Mouse (Mus musculus) MEL (cell line): ENCODE results near the gene Gprc5b. TPM values are rescaled to one million over a fixed set of nuclear protein-coding genes. Genes with fewer than 3 reads are reported as not detected.

Experiments used
- DNase-seq: peaks from one replicate; pipeline ENCODE4 v3.0.0; 2011; ENCODE audit warnings: low read depth, low spot score
- H3K27ac ChIP-seq: 2 replicates; pipeline ENCODE4 v1.5.1; 2012; ENCODE audit warnings: low read depth, mild to moderate bottlenecking, control low read depth, low read length, moderate library complexity; ENCODE audit not compliant: control insufficient read depth
- H3K27me3 ChIP-seq, 2 experiments: fragments of 150-350 bp in 1 of 2; sonication (generic) in 1 of 2; 2 replicates each; pipeline ENCODE4 v1.6.1; 2012; ENCODE audit warnings: low read length in 2 of 2, mild to moderate bottlenecking in 2 of 2, improper control_type of control experiment in 1 of 2, moderate library complexity in 1 of 2; ENCODE audit not compliant: insufficient read depth in 2 of 2, control insufficient read depth in 1 of 2
- H3K36me3 ChIP-seq, 2 experiments: 2 replicates each; pipeline ENCODE4 v1.6.1; 2012 to 2014; ENCODE audit warnings: low read length in 2 of 2, improper control_type of control experiment in 1 of 2, inconsistent platforms in 1 of 2, mild to moderate bottlenecking in 1 of 2; ENCODE audit not compliant: insufficient read depth in 2 of 2, control insufficient read depth in 1 of 2
- H3K4me1 ChIP-seq, 2 experiments: fragments of 150-350 bp in 1 of 2; sonication (generic) in 1 of 2; 2 replicates each; pipeline ENCODE4 v1.6.1; 2012; ENCODE audit warnings: low read length in 2 of 2, improper control_type of control experiment in 1 of 2, mild to moderate bottlenecking in 1 of 2; ENCODE audit not compliant: insufficient read depth in 2 of 2, control insufficient read depth in 1 of 2
- H3K4me3 ChIP-seq, 2 experiments: fragments of 150-350 bp in 1 of 2; sonication (generic) in 1 of 2; 2 replicates each; pipeline ENCODE4 v1.5.1; 2012; ENCODE audit warnings: low read depth in 2 of 2, low read length in 2 of 2, mild to moderate bottlenecking in 2 of 2, moderate library complexity in 2 of 2, control low read depth in 1 of 2, improper control_type of control experiment in 1 of 2; ENCODE audit not compliant: control insufficient read depth in 1 of 2, insufficient read depth in 1 of 2
- H3K79me2 ChIP-seq: 2 replicates; pipeline ENCODE4 v1.6.1; 2012; ENCODE audit warnings: mild to moderate bottlenecking, low read length, moderate library complexity; ENCODE audit not compliant: control insufficient read depth, poor library complexity, insufficient read depth
- H3K9ac ChIP-seq: 2 replicates; pipeline ENCODE4 v1.6.1; 2012; ENCODE audit warnings: low read depth, mild to moderate bottlenecking, control low read depth, low read length, moderate library complexity; ENCODE audit not compliant: control insufficient read depth, poor library complexity, severe bottlenecking
- H3K9me3 ChIP-seq: fragments of 150-350 bp; sonication (generic); replicated peaks from 2 replicates; pipeline ENCODE4 v1.6.1; 2012; ENCODE audit warnings: mild to moderate bottlenecking, low read length, improper control_type of control experiment, moderate library complexity; ENCODE audit not compliant: insufficient read depth
- BHLHE40 ChIP-seq: IDR thresholded peaks from 2 replicates; pipeline ENCODE4 v1.6.1; 2012; ENCODE audit warnings: low read depth, mild to moderate bottlenecking, inconsistent platforms, low read length, improper control_type of control experiment, borderline replicate concordance
- CHD2 ChIP-seq: IDR thresholded peaks from 2 replicates; pipeline ENCODE4 v1.6.1; 2011; ENCODE audit warnings: low read length, improper control_type of control experiment
- E2F4 ChIP-seq: IDR thresholded peaks from 2 replicates; pipeline ENCODE4 v1.6.1; 2011; ENCODE audit warnings: low read depth, low read length, improper control_type of control experiment, borderline replicate concordance
- ELF1 ChIP-seq: IDR thresholded peaks from 2 replicates; pipeline ENCODE4 v1.6.1; 2014; ENCODE audit warnings: low read depth, mild to moderate bottlenecking, inconsistent platforms, low read length, improper control_type of control experiment, moderate library complexity
- EP300 ChIP-seq, 2 experiments: IDR thresholded peaks; 2 replicates each; pipeline ENCODE4 v1.6.1; 2011; ENCODE audit warnings: improper control_type of control experiment in 2 of 2, low read length in 2 of 2, low read depth in 1 of 2, mild to moderate bottlenecking in 1 of 2
- GABPA ChIP-seq: IDR thresholded peaks from 2 replicates; pipeline ENCODE4 v1.6.1; 2012; ENCODE audit warnings: low read depth, mild to moderate bottlenecking, inconsistent platforms, low read length, improper control_type of control experiment, moderate library complexity
- JUND ChIP-seq: IDR thresholded peaks from 2 replicates; pipeline ENCODE4 v1.6.1; 2011; ENCODE audit warnings: low read depth, mild to moderate bottlenecking, improper control_type of control experiment, low read length
- NELFE ChIP-seq: IDR thresholded peaks from 2 replicates; pipeline ENCODE4 v1.6.1; 2011; ENCODE audit warnings: low read depth, low read length, improper control_type of control experiment
- NRF1 ChIP-seq: IDR thresholded peaks from 2 replicates; pipeline ENCODE4 v1.6.1; 2014; ENCODE audit warnings: low read depth, mild to moderate bottlenecking, inconsistent platforms, low read length, improper control_type of control experiment, moderate library complexity; ENCODE audit not compliant: poor library complexity, insufficient read depth, severe bottlenecking
- POLR2A ChIP-seq, 2 experiments: IDR thresholded peaks; 2 replicates each; pipeline ENCODE4 v1.6.1; 2011 to 2012; ENCODE audit warnings: low read length in 2 of 2, mild to moderate bottlenecking in 2 of 2, control low read depth in 1 of 2, improper control_type of control experiment in 1 of 2, low read depth in 1 of 2, moderate library complexity in 1 of 2; ENCODE audit not compliant: control insufficient read depth in 1 of 2, insufficient read depth in 1 of 2, poor library complexity in 1 of 2
- POLR2AphosphoS5 ChIP-seq: IDR thresholded peaks from 2 replicates; pipeline ENCODE4 v1.6.1; 2012; ENCODE audit warnings: low read depth, borderline replicate concordance, mild to moderate bottlenecking, inconsistent platforms, low read length, moderate library complexity, mixed read lengths
- RCOR1 ChIP-seq: IDR thresholded peaks from 2 replicates; pipeline ENCODE4 v1.6.1; 2012; ENCODE audit warnings: low read depth, mild to moderate bottlenecking, inconsistent platforms, low read length, improper control_type of control experiment
- TCF12 ChIP-seq: IDR thresholded peaks from 2 replicates; pipeline ENCODE4 v1.6.1; 2014; ENCODE audit warnings: low read depth, mild to moderate bottlenecking, inconsistent platforms, low read length, improper control_type of control experiment, moderate library complexity
- UBTF ChIP-seq: IDR thresholded peaks from 2 replicates; pipeline ENCODE4 v1.6.1; 2012; ENCODE audit warnings: low read depth, mild to moderate bottlenecking, inconsistent platforms, low read length, improper control_type of control experiment, moderate library complexity, borderline replicate concordance; ENCODE audit not compliant: insufficient read depth
- USF1 ChIP-seq: IDR thresholded peaks from 2 replicates; pipeline ENCODE4 v1.6.1; 2014; ENCODE audit warnings: low read depth, mild to moderate bottlenecking, inconsistent platforms, low read length, improper control_type of control experiment, moderate library complexity
- USF2 ChIP-seq, 2 experiments: IDR thresholded peaks; 2 replicates each; pipeline ENCODE4 v1.6.1; 2011 to 2012; ENCODE audit warnings: improper control_type of control experiment in 2 of 2, low read length in 2 of 2, borderline replicate concordance in 1 of 2, inconsistent platforms in 1 of 2, low read depth in 1 of 2, mild to moderate bottlenecking in 1 of 2; ENCODE audit not compliant: insufficient read depth in 1 of 2
- ZNF384 ChIP-seq: IDR thresholded peaks from 2 replicates; pipeline ENCODE4 v1.6.1; 2012; ENCODE audit warnings: low read depth, mild to moderate bottlenecking, inconsistent platforms, low read length, improper control_type of control experiment
- polyA plus RNA-seq, 2 experiments: library from polyadenylated mRNA; stranded (reverse) in 1 of 2; unstranded in 1 of 2; fragments of >175 nt in 1 of 2; fragments of >200 nt in 1 of 2; gene quantifications; 2 replicates each; pipeline versions ENCODE4 v1.2.1 to v1.2.4; 2012; ENCODE audit warnings: low replicate concordance in 2 of 2, low read depth in 1 of 2; ENCODE audit not compliant: insufficient read length in 2 of 2, insufficient read depth in 1 of 2, missing spikeins in 1 of 2
- total RNA-seq: library from RNA; depleted of rRNA; stranded (reverse); fragments of 300-350 nt; gene quantifications from 2 replicates; pipeline ENCODE4 v1.2.3, GENCODE M21; 2012

Gprc5b gene
- total and polyA plus RNA-seq, 3 experiments, result not detected

GRCm38 (mm10) chr7:119001965-119002364, 7.0 kb upstream of the Gprc5b start:
- TF ChIP-seq USF1 (no peak), CHD2 (no peak), GABPA (no peak), ZNF384 (no peak), TCF12 (no peak), NRF1 (no peak), JUND (no peak), POLR2A (IDR thresholded peaks at IDR 0.05; ENCODE audit: control insufficient read depth in 1 of 2, insufficient read depth in 1 of 2, low read depth in 1 of 2, low read length in 2 of 2, poor library complexity in 1 of 2) (no peak), USF2 (IDR thresholded peaks at IDR 0.05; ENCODE audit: borderline replicate concordance in 1 of 2, insufficient read depth in 1 of 2, low read depth in 1 of 2, low read length in 2 of 2) (no peak), NELFE (no peak)
- H3K9ac ChIP-seq, result no peak overlapping the region
- H3K4me3 ChIP-seq, result no peak overlapping the region
- DNase-seq, result no peak
- no peaks in the 10 kb centered on the region for H3K9me3 ChIP-seq
- H3K27ac ChIP-seq, result no peak overlapping the region
- no peaks in the 10 kb centered on the region for H3K79me2 ChIP-seq
- no peaks in the 10 kb centered on the region for H3K36me3 ChIP-seq
- H3K4me1 ChIP-seq, result no peaks in the 10 kb centered on the region
- no peaks in the 10 kb centered on the region; a peak in 1 of 4 replicates for H3K27me3 ChIP-seq

- no peak for TF ChIP-seq POLR2AphosphoS5
- no peak for TF ChIP-seq RCOR1
- no peak for TF ChIP-seq UBTF
- TF ChIP-seq E2F4, result no peak
- TF ChIP-seq BHLHE40, result no peak
- no peak for TF ChIP-seq EP300 (IDR thresholded peaks at IDR 0.05; ENCODE audit: low read depth in 1 of 2, low read length in 2 of 2)
- TF ChIP-seq ZNF384, result no peak
- TF ChIP-seq ELF1, result no peak
- no peaks in the 10 kb centered on the region; a peak in 1 of 4 replicates for H3K27me3 ChIP-seq
- H3K4me3 ChIP-seq, result no peak overlapping the region
- H3K4me1 ChIP-seq, result no peaks in the 10 kb centered on the region
- H3K27ac ChIP-seq, result no peak overlapping the region
- no peaks in the 10 kb centered on the region for H3K9me3 ChIP-seq
- H3K9ac ChIP-seq, result no peak overlapping the region
- H3K36me3 ChIP-seq, result no peaks in the 10 kb centered on the region
- no peak for DNase-seq
- H3K79me2 ChIP-seq, result no peaks in the 10 kb centered on the region
These were observed 4.8 kb upstream of the Gprc5b start for GRCm38 (mm10) chr7:118999857-119000256.
